Mouse (Mus musculus) neural tube, embryonic 10.5 days (tissue): ENCODE results near the gene Rpap3.

ENCODE experiments used
- DNase-seq: peaks from one replicate; pipeline ENCODE4 v3.0.0-alpha.2; 2017; ENCODE audit warnings: low spot score; ENCODE audit errors: extremely low spot score

The Rpap3 gene

GRCm38 (mm10) chr15:97649726-97650125, 55.9 kb downstream of the Rpap3 start:
- DNase-seq, result no peak

- DNase-seq, result no peak
Observed at GRCm38 (mm10) chr15:97648176-97648575, 57.4 kb downstream of the Rpap3 start.

GRCm38 (mm10) chr15:97646426-97646825, 59.2 kb downstream of the Rpap3 start:
- DNase-seq, result no peak

- DNase-seq, result no peak
Observed at GRCm38 (mm10) chr15:97643986-97644385, 61.6 kb downstream of the Rpap3 start.
